Mouse (Mus musculus) intestine, embryonic 16.5 days (tissue): ENCODE results near the gene Fank1. TPM values are rescaled to one million over a fixed set of nuclear protein-coding genes. Genes with fewer than 3 reads are reported as not detected.
"Not testable (repeated sequence)": the region's sequence is repeated elsewhere in the genome, so short reads cannot be mapped to it uniquely, and the experiment has no call there.

Experiments
- ATAC-seq: fragments of 200-750 bp; cut with Nextera tagmentation; 2 replicates; pipeline ENCODE4 v1.8.0; 2017; ENCODE audit warnings: moderate TSS enrichment, moderate library complexity
- H3K27ac ChIP-seq: fragments of 300-500 bp; sonication (generic); 2 replicates; pipeline ENCODE4 v1.5.1; 2014; ENCODE audit warnings: mild to moderate bottlenecking, low read length
- H3K27me3 ChIP-seq: fragments of 300-500 bp; sonication (generic); replicated peaks from 2 replicates; pipeline ENCODE4 v1.6.1; 2014; ENCODE audit warnings: low read length, control low read depth, mixed read lengths; ENCODE audit not compliant: control insufficient read depth, insufficient read depth
- H3K36me3 ChIP-seq: fragments of 300-500 bp; sonication (generic); 2 replicates; pipeline ENCODE4 v1.6.1; 2014; ENCODE audit warnings: low read length, control low read depth; ENCODE audit not compliant: control insufficient read depth, insufficient read depth
- H3K4me1 ChIP-seq: fragments of 300-500 bp; sonication (generic); 2 replicates; pipeline ENCODE4 v1.6.1; 2014; ENCODE audit warnings: low read length, control low read depth, mixed read lengths; ENCODE audit not compliant: control insufficient read depth, insufficient read depth
- H3K4me2 ChIP-seq: fragments of 300-500 bp; sonication (generic); 2 replicates; pipeline ENCODE4 v1.6.1; 2014; ENCODE audit warnings: low read depth, low read length, control low read depth
- H3K4me3 ChIP-seq: fragments of 300-500 bp; sonication (generic); 2 replicates; pipeline ENCODE4 v1.5.1; 2014; ENCODE audit warnings: mild to moderate bottlenecking, low read length
- H3K9ac ChIP-seq: fragments of 300-500 bp; sonication (generic); 2 replicates; pipeline ENCODE4 v1.6.1; 2014; ENCODE audit warnings: low read depth, low read length
- H3K9me3 ChIP-seq: fragments of 300-500 bp; sonication (generic); 2 replicates; pipeline ENCODE4 v1.6.1; 2016; ENCODE audit warnings: low read length, control low read depth; ENCODE audit not compliant: control insufficient read depth
- WGBS: fragments of 180-500 bp; shearing (Covaris S2); extraction: QIAGEN DNeasy Blood & Tissue Kit; methylation state at CpG from one replicate; pipeline ENCODE4 v1.1.7; 2014; 5-methylcytosine and 5-hydroxymethylcytosine counted together
- polyA plus RNA-seq: library from polyadenylated mRNA; unstranded; fragments of >200 nt; fragmentation: Nextera tagmentation; extraction: Ambion mirVana; gene quantifications from 2 replicates; pipeline ENCODE4 v1.2.1, GENCODE M21; 2015

The Fank1 gene
- polyA plus RNA-seq, 1 experiment from 2014 or later: 0.54 TPM

DNA sequence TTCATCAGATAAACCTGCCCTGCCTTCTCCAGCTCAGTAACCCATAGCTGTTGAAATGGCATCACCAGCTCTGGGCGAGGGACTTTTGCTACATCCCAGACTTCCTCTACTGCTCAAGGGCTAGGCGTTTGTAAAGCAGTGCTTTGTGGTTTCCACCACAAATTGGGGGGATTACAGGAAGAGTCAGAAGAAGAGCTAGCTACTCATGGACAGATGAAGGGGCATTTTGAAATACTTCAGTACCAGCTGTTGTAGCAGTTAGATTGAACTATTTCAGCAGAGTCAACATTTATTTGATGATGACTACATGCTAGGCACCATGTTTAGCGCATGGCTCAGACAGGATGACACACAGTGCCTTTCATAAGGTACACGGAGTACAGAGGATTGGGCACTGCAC, 93.6 kb downstream of the Fank1 start:
- whole genome bisulfite sequencing: 85% methylated on average over 4 of the region's 4 CpGs
- H3K27ac ChIP-seq: no peak overlapping the region
- H3K27me3 ChIP-seq: no peaks in the 10 kb centered on the region

DNA sequence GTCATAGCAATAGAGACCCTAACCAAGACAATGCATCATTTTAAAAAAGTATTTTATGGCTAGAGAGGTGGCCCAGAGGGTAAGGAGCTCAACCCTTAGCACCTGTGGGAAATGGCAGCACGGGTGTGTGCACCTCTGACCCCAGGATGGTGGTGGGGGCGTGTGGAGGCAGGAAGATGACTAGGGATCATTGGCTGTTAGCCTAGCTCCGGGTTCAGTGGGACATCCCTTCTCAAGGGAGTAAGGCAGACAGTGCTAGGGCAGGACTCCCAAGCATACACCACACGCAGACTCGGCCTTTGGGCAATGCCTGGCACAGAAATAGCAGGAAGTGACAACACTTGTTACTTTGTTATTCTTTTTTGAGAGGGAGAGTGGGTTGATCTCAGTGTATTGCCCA, 96.0 kb downstream of the Fank1 start:
- WGBS: 83% methylated on average over 5 of the region's 5 CpGs
- no peak overlapping the region for H3K4me3 ChIP-seq
- H3K4me1 ChIP-seq: no peaks in the 10 kb centered on the region
- no peak overlapping the region for H3K4me2 ChIP-seq
- no peak overlapping the region for H3K27ac ChIP-seq
- ATAC-seq: no peak
- no peaks in the 10 kb centered on the region for H3K36me3 ChIP-seq
- H3K27me3 ChIP-seq: no peaks in the 10 kb centered on the region
- H3K9me3 ChIP-seq: no peaks in the 10 kb centered on the region
- H3K9ac ChIP-seq: no peak overlapping the region

More for the DNA sequence above, 93.6 kb downstream of the Fank1 start:
- Histone ChIP-seq H3K4me1 (no peaks in the 10 kb centered on the region), H3K4me2 (no peak overlapping the region), H3K9me3 (no peaks in the 10 kb centered on the region), H3K4me3 (no peak overlapping the region), H3K36me3 (no peaks in the 10 kb centered on the region), H3K9ac (no peak overlapping the region)
- ATAC-seq: no peak

DNA sequence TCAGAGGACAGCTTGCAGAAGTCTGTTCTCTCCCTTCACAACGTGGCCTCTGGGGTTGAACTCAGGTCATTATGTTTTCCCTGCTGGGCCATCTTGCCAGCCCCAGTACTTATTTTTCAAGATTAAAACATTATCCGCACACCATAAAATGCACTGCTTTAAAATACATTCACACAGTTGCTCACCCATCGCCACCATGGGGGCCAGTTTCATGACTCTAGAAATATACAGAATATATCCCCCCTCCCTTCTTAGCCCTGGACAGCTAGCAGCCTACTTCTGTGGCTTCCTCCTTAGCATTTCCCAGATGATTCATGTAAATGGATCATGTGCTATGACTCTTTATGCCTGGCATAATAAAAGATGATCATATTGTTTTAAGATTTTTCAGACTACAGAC, 99.5 kb downstream of the Fank1 start:
- Histone ChIP-seq H3K27ac (no peak overlapping the region), H3K4me1 (no peaks in the 10 kb centered on the region), H3K4me3 (no peak overlapping the region), H3K9me3 (no peaks in the 10 kb centered on the region), H3K4me2 (no peak overlapping the region), H3K9ac (no peak overlapping the region), H3K36me3 (no peaks in the 10 kb centered on the region), H3K27me3 (no peaks in the 10 kb centered on the region)
- no peak for ATAC-seq
- 73% methylated on average over 3 of the region's 3 CpGs for WGBS

DNA sequence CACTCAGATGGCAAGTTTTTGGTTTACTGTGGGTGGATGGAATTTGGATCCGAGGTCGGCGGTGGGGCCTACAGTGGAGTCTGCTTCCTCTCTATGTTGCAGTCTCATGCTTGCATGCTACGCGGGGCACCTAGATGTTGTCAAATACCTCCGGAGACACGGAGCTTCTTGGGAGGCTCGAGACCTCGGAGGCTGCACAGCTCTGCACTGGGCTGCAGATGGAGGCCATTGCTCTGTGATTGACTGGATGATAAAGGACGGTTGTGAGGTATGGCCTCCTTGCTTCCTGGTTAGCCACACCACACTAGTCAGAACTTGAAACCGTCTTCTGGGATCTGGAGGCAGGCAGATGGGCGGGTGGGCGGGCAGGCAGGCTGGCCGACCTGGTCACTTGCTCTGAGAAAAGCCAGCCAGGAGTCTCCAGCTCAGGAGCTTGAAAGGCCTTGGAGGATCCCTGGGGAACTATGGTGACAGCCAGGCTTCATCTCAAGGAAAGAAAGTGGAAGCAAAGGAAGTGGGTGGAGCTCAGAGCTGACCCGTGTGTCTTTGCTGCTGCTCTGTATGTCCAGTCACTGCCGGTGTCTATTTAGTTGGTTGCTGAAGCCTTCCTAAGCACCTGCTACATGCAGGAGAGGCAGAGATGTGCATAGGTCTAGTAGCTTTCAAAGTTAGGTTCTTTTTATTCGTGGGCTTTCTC, 100.1 kb downstream of the Fank1 start:
- no peaks in the 10 kb centered on the region for H3K27me3 ChIP-seq
- no peak overlapping the region for H3K4me2 ChIP-seq
- WGBS: 71% methylated on average over 17 of the region's 17 CpGs

DNA sequence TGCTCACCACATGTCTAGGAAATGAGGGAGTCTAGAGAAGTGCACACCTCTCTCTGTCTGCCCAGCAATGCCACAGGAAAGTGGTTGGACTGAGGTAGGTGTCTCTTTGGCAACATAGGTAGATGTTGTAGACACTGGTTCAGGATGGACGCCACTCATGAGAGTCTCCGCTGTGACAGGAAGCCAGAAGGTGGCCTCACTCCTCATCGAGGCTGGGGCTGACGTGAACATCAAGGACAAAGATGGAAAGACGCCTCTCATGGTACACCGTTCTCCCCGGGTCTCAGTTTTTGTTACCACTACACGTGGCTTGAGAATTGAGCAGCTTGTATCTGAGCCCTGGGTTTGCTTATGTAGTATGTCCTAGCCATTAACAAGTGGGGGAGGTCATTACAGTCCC, 103.1 kb downstream of the Fank1 start:
- H3K4me1 ChIP-seq: no peaks in the 10 kb centered on the region
- no peaks in the 10 kb centered on the region for H3K9me3 ChIP-seq
- no peak overlapping the region for H3K9ac ChIP-seq
- no peaks in the 10 kb centered on the region for H3K27me3 ChIP-seq
- no peak for ATAC-seq
- H3K4me3 ChIP-seq: no peak overlapping the region
- H3K36me3 ChIP-seq: no peaks in the 10 kb centered on the region
- 94% methylated on average over 8 of the region's 8 CpGs for WGBS
- no peak overlapping the region for H3K4me2 ChIP-seq
- H3K27ac ChIP-seq: no peak overlapping the region

More for the DNA sequence above, 100.1 kb downstream of the Fank1 start:
- Histone ChIP-seq H3K4me1 (no peaks in the 10 kb centered on the region), H3K9ac (no peak overlapping the region), H3K9me3 (no peaks in the 10 kb centered on the region), H3K36me3 (no peaks in the 10 kb centered on the region), H3K27ac (no peak overlapping the region), H3K4me3 (no peak overlapping the region)
- ATAC-seq: no peak

DNA sequence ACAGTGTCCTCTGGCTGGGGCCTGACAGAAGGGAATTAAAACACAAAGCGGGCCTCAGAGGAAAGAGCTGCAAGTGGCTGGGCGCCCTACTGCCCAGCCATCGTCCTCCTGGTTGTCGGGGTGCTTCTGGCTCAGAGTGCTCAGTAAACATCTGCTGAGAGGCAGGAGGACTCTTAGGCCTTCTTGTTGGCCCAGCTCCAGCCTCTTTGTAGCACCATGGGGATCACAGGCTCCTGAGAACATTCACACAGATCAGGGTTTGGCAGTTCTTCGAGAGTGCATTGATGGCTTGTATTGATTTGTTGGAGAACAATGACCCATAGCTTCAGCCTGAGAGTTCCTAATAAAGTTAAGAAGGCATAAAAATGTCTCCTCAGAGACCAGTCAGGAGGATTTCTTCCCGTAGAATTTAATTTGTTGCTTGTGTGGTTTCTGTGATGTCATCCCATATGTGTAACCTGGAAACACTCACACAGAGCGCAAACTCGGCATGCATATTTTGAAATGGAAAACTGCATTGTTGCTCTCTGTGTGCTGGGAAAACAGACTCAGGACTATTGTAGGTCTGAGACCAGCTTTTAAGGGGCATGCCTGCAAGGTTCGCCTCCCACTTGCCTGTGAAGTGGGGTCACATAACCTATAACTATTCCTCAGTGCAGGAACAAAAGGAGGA, 108.2 kb downstream of the Fank1 start:
- ATAC-seq, H3K4me3 ChIP-seq, H3K4me2 ChIP-seq, H3K27ac ChIP-seq, H3K4me1 ChIP-seq, H3K27me3 ChIP-seq, H3K36me3 ChIP-seq, H3K9ac ChIP-seq, H3K9me3 ChIP-seq: not testable (repeated sequence)
- 58% methylated on average over 5 of the region's 9 CpGs for WGBS

DNA sequence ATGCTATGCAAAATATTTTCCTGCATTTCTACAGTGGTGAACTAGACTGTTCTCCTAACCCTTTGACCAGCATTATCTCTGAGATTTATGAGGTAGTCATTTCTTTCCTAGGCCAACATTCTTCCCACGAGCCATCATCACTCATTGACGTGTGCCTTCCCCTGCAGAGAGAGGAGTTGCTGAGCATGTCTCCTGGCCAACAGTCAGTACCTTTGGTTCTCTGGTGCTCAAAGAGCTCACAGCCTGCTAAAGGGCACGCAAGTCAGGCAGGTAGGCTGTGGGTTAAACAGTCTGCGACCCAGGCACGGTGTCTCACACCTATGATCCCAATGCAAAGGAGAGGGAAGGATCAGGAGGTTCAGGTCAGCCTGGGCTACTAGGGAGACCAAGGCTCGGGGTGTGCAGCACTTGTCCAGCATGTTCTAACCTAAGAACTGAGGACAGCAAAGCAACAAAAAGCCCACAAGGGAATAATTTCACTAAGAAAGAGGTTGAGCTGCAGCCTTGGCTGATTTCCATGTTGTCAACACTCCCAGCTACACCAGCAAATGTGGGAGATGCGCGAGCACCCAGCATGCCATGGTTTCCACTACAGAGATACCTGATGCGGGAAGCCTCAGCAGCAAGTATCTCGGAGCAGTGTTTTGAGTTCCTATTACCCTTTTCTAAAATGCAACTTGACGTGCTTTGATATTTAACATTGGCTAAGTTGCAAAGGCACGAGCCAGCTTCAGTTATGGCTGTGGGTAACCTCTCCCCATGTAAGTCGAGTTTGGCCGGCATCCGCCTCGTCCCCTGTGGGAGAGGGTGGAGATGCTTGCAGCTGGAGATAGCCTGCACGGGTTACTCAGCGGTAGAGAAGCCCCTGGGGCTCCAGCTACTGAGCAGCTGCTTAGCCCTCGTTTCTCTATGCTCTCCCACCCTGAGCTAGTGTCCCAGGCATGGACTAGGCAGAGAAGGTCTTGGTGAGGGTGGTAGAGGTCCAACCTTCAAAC, 112.6 kb downstream of the Fank1 start:
- ATAC-seq: no peak
- H3K4me1 ChIP-seq: no peaks in the 10 kb centered on the region
- WGBS: 80% methylated on average over 19 of the region's 19 CpGs

DNA sequence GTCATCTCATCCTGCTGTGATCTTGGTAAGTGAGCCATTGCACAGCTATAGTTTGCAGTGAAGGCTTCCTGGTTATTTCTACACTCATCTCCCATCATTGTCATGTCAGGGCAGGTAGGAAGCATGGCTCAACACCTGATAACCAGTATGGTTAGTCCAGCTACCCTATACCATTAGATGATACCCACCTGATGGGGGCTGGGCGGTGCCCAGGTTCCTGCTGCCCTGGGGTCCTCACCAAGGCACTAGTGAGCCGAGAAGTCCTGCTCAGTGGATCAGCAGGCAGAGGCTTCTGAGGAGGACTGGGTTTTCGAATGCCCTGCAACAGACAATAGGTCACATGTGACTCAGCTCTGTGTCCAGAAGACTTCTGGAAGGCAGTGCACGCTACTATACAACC, 113.3 kb downstream of the Fank1 start:
- Histone ChIP-seq H3K9ac (no peak overlapping the region), H3K4me1 (no peaks in the 10 kb centered on the region), H3K4me2 (no peak overlapping the region), H3K9me3 (no peaks in the 10 kb centered on the region), H3K4me3 (no peak overlapping the region), H3K36me3 (no peaks in the 10 kb centered on the region), H3K27ac (no peak overlapping the region), H3K27me3 (no peaks in the 10 kb centered on the region)
- no peak for ATAC-seq
- WGBS: 88% methylated on average over 4 of the region's 4 CpGs

More for the DNA sequence above, 112.6 kb downstream of the Fank1 start:
- Histone ChIP-seq H3K27ac (no peak overlapping the region), H3K36me3 (no peaks in the 10 kb centered on the region), H3K9ac (no peak overlapping the region), H3K4me3 (no peak overlapping the region), H3K9me3 (no peaks in the 10 kb centered on the region), H3K4me2 (no peak overlapping the region), H3K27me3 (no peaks in the 10 kb centered on the region)

DNA sequence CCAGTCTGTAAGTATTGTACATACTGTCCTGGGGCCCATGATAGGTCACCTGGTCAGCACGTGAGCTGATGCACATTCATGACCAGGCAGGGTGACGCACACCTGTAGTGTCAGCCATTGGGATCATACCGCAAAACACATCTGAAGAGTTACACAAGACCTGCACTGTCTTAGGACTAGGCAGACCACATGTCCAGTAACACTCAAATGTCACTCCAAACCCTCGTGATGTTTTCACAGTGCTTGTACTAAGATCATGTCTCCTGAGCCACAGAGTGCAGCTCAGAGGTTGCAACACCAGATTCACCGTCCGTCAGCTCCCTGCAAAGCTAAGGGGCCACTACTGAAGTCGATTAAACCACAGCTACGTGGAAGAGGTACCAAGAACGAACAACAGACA, 114.6 kb downstream of the Fank1 start:
- Histone ChIP-seq H3K4me1 (no peaks in the 10 kb centered on the region), H3K4me2 (no peak overlapping the region), H3K27ac (no peak overlapping the region), H3K9ac (no peak overlapping the region), H3K36me3 (no peaks in the 10 kb centered on the region), H3K27me3 (no peaks in the 10 kb centered on the region), H3K9me3 (no peaks in the 10 kb centered on the region), H3K4me3 (no peak overlapping the region)
- 88% methylated on average over 9 of the region's 9 CpGs for WGBS
- ATAC-seq: no peak
